Mouse (Mus musculus) neural tube, embryonic 11.5 days (tissue): ENCODE results near the gene Mtcl1. TPM values are rescaled to one million over a fixed set of nuclear protein-coding genes. Genes with fewer than 3 reads are reported as not detected.

ENCODE experiments used
- ATAC-seq: fragments of 200-750 bp; cut with Nextera tagmentation; 2 replicates; pipeline ENCODE4 v1.8.0; 2017; ENCODE audit warnings: moderate number of reproducible peaks, mild to moderate bottlenecking, moderate TSS enrichment, moderate library complexity; ENCODE audit not compliant: insufficient read depth, low FRiP score, low TSS enrichment
- DNase-seq: peaks from one replicate; pipeline ENCODE4 v3.0.0-alpha.2; 2015; ENCODE audit warnings: low spot score
- H3K27ac ChIP-seq: fragments of 300-500 bp; sonication (generic); 2 replicates; pipeline ENCODE4 v1.5.1; 2014; ENCODE audit warnings: low read depth, mild to moderate bottlenecking, low read length
- H3K27me3 ChIP-seq: fragments of 300-500 bp; sonication (generic); 2 replicates; pipeline ENCODE4 v1.6.1; 2014; ENCODE audit warnings: mild to moderate bottlenecking, low read length, mixed read lengths; ENCODE audit not compliant: control insufficient read depth, insufficient read depth
- H3K36me3 ChIP-seq: fragments of 300-500 bp; sonication (generic); 2 replicates; pipeline ENCODE4 v1.6.1; 2014; ENCODE audit warnings: mild to moderate bottlenecking, low read length, moderate library complexity, mixed read lengths; ENCODE audit not compliant: control insufficient read depth, insufficient read depth
- H3K4me1 ChIP-seq: fragments of 300-500 bp; sonication (generic); 2 replicates; pipeline ENCODE4 v1.6.1; 2014; ENCODE audit warnings: low read length, mixed read lengths; ENCODE audit not compliant: control insufficient read depth, insufficient read depth
- H3K4me2 ChIP-seq: fragments of 300-500 bp; sonication (generic); 2 replicates; pipeline ENCODE4 v1.6.1; 2014; ENCODE audit warnings: low read depth, mild to moderate bottlenecking, moderate library complexity
- H3K4me3 ChIP-seq: fragments of 300-500 bp; sonication (generic); 2 replicates; pipeline ENCODE4 v1.5.1; 2014; ENCODE audit warnings: low read depth, low read length
- H3K9ac ChIP-seq: fragments of 300-500 bp; sonication (generic); 2 replicates; pipeline ENCODE4 v1.6.1; 2014; ENCODE audit warnings: mild to moderate bottlenecking, low read length
- H3K9me3 ChIP-seq: fragments of 300-500 bp; sonication (generic); 2 replicates; pipeline ENCODE4 v1.6.1; 2016; ENCODE audit warnings: low read length; ENCODE audit not compliant: control insufficient read depth
- WGBS: fragments of 180-500 bp; shearing (Covaris S2); extraction: QIAGEN DNeasy Blood & Tissue Kit; methylation state at CpG from one replicate; pipeline ENCODE4 v1.1.7; 2014; 5-methylcytosine and 5-hydroxymethylcytosine counted together
- polyA plus RNA-seq: library from polyadenylated mRNA; unstranded; fragments of >200 nt; fragmentation: Nextera tagmentation; extraction: Ambion mirVana; gene quantifications from 2 replicates; pipeline ENCODE4 v1.2.1, GENCODE M21; 2014

Mtcl1 gene
- polyA plus RNA-seq, 1 experiment from 2014 or later = 26.8 TPM

- no peaks in the 10 kb centered on the region for H3K9me3 ChIP-seq
- H3K4me3 ChIP-seq = no peak overlapping the region
- DNase-seq (no peak), ATAC-seq (no peak)
- H3K4me1 ChIP-seq = no peaks in the 10 kb centered on the region
- H3K9ac ChIP-seq = no peak overlapping the region
- WGBS = 97% methylated on average over 1 of the region's 1 CpGs
- H3K27ac ChIP-seq = no peak overlapping the region
- no peaks in the 10 kb centered on the region for H3K27me3 ChIP-seq
- peaks cover 5% of the 10 kb centered on the region; the same call in 1 of the 2 replicates for H3K36me3 ChIP-seq
- H3K4me2 ChIP-seq = no peak overlapping the region
Measured at GRCm38 (mm10) chr17:66365664-66366063, 83.9 kb downstream of the Mtcl1 start.

DNA sequence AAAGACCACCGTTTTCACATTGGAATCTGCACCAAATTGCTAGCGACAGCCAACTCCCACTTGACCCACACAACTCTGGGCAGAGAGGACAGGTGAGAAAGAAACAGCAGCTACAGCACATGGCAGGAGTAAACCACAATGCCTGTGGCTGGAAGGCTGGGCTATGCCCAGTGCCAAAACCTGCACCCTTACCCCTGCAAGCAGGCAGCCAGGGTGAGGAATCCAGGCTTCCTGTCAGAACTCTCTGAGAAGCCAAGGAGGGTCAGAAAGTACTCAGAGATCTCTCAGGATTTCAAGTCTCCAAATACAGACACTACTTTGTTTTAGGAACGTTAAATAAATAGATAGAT lies 84.3 kb downstream of the Mtcl1 start:
- WGBS = 93% methylated on average over 3 of the region's 3 CpGs
- Histone ChIP-seq H3K9me3 (no peaks in the 10 kb centered on the region), H3K9ac (no peak overlapping the region), H3K4me3 (no peak overlapping the region), H3K4me2 (no peak overlapping the region), H3K27ac (no peak overlapping the region), H3K4me1 (no peaks in the 10 kb centered on the region), H3K27me3 (no peaks in the 10 kb centered on the region), H3K36me3 (peaks cover 5% of the 10 kb centered on the region; the same call in 1 of the 2 replicates)
- DNase-seq = no peak
- ATAC-seq = no peak

GRCm38 (mm10) chr17:66364525-66365292 lies 84.8 kb downstream of the Mtcl1 start:
- ATAC-seq (no peak), DNase-seq (no peak)
- Histone ChIP-seq H3K27me3 (no peaks in the 10 kb centered on the region), H3K27ac (no peak overlapping the region), H3K4me2 (no peak overlapping the region), H3K36me3 (peaks cover 5% of the 10 kb centered on the region; the same call in 1 of the 2 replicates), H3K4me1 (no peaks in the 10 kb centered on the region), H3K9ac (no peak overlapping the region), H3K9me3 (no peaks in the 10 kb centered on the region), H3K4me3 (no peak overlapping the region)
- 78% methylated on average over 18 of the region's 26 CpGs for WGBS

GRCm38 (mm10) chr17:66363852-66364524 lies 85.6 kb downstream of the Mtcl1 start:
- DNase-seq = no peak
- Histone ChIP-seq H3K27ac (no peak overlapping the region), H3K4me3 (no peak overlapping the region), H3K9me3 (no peaks in the 10 kb centered on the region), H3K4me2 (no peak overlapping the region), H3K9ac (no peak overlapping the region), H3K27me3 (no peaks in the 10 kb centered on the region), H3K4me1 (no peaks in the 10 kb centered on the region), H3K36me3 (0 out of 2 replicates have a peak, but pooled peaks cover 5% of the 10 kb centered on the region)
- no peak for ATAC-seq
- 87% methylated on average over 30 of the region's 36 CpGs for WGBS

- no peak overlapping the region for H3K4me2 ChIP-seq
- H3K9me3 ChIP-seq = no peaks in the 10 kb centered on the region
- DNase-seq = no peak
- no peak overlapping the region for H3K4me3 ChIP-seq
- H3K27ac ChIP-seq = no peak overlapping the region
- H3K36me3 ChIP-seq = 0 out of 2 replicates have a peak, but pooled peaks cover 5% of the 10 kb centered on the region
- no peaks in the 10 kb centered on the region for H3K4me1 ChIP-seq
- no peak; the same call in 1 of the 2 replicates for ATAC-seq
- no peak overlapping the region for H3K9ac ChIP-seq
- H3K27me3 ChIP-seq = no peaks in the 10 kb centered on the region
- 88% methylated on average over 14 of the region's 15 CpGs for WGBS
Measured at GRCm38 (mm10) chr17:66362287-66363016, 87.1 kb downstream of the Mtcl1 start.

DNA sequence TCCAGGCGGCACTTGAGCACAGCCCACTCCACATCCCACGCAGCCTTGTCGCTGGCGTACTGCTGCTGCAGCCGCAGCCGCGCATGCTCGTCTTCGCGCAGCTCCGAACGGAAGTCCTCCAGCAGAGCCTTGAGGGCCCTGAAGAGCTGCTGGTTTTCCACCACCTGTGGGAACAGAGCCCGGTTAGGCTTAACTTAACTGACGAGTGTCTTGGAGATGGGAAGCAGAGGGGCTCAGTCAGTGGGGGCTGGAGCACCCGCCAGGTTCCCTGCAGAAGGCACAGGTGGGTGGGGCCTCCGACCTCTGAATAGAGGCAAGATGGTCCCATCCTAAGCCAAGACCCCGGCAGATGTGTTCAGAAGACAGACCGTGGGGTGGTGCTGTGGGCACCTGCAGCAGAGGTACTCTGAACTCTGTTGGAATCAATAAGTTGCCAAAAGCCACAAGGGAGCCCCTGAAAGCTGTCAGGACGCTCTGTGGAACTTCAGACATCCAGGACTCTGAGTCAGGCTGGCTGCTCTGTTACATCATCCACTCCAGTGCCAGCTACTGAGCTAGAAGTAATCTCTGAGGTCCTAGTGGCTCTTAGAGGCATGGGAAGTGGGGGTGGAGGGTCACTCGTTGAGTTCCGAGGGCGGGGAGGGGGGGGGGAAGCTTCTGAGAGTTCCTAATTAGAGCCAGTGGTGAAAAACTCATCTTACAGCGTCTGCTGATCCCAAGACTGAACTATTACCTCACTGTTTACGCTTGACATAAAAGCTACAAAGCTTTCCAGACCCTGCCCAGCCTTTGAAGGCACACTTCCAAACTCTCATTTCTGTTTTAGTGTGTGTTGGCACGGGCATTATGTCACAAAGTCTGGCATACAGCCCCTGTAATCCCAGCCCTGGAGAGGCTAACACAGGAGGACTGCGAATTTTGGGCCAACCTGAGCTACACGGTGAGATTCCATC lies 91.2 kb downstream of the Mtcl1 start:
- H3K36me3 ChIP-seq = peaks cover 2% of the 10 kb centered on the region; the same call in 1 of the 2 replicates
- H3K4me3 ChIP-seq = no peak overlapping the region
- H3K9me3 ChIP-seq = no peaks in the 10 kb centered on the region
- no peaks in the 10 kb centered on the region for H3K4me1 ChIP-seq
- H3K9ac ChIP-seq = no peak overlapping the region
- no peak for DNase-seq
- H3K27me3 ChIP-seq = no peaks in the 10 kb centered on the region
- no peak for ATAC-seq
- no peak overlapping the region for H3K4me2 ChIP-seq
- 83% methylated on average over 27 of the region's 27 CpGs for WGBS
- no peak overlapping the region for H3K27ac ChIP-seq

GRCm38 (mm10) chr17:66357171-66358025 lies 92.2 kb downstream of the Mtcl1 start:
- H3K36me3 ChIP-seq = peaks cover 2% of the 10 kb centered on the region; the same call in 1 of the 2 replicates
- 64% methylated on average over 9 of the region's 9 CpGs for WGBS
- H3K27ac ChIP-seq = no peak overlapping the region

More at GRCm38 (mm10) chr17:66357171-66358025, 92.2 kb downstream of the Mtcl1 start:
- Histone ChIP-seq H3K27me3 (no peaks in the 10 kb centered on the region), H3K9me3 (no peaks in the 10 kb centered on the region), H3K4me1 (no peaks in the 10 kb centered on the region), H3K4me2 (no peak overlapping the region), H3K4me3 (no peak overlapping the region), H3K9ac (no peak overlapping the region)
- DNase-seq (no peak), ATAC-seq (no peak)
